Mouse (Mus musculus) kidney, postnatal 25 days (tissue): Measurements from ENCODE around the gene Cflar.

ENCODE experiments used
- DNase-seq, 2 experiments: peaks; one replicate each; pipeline ENCODE4 v3.0.0; 2021; ENCODE audit warnings: mixed read lengths in 2 of 2

The Cflar gene

DNA sequence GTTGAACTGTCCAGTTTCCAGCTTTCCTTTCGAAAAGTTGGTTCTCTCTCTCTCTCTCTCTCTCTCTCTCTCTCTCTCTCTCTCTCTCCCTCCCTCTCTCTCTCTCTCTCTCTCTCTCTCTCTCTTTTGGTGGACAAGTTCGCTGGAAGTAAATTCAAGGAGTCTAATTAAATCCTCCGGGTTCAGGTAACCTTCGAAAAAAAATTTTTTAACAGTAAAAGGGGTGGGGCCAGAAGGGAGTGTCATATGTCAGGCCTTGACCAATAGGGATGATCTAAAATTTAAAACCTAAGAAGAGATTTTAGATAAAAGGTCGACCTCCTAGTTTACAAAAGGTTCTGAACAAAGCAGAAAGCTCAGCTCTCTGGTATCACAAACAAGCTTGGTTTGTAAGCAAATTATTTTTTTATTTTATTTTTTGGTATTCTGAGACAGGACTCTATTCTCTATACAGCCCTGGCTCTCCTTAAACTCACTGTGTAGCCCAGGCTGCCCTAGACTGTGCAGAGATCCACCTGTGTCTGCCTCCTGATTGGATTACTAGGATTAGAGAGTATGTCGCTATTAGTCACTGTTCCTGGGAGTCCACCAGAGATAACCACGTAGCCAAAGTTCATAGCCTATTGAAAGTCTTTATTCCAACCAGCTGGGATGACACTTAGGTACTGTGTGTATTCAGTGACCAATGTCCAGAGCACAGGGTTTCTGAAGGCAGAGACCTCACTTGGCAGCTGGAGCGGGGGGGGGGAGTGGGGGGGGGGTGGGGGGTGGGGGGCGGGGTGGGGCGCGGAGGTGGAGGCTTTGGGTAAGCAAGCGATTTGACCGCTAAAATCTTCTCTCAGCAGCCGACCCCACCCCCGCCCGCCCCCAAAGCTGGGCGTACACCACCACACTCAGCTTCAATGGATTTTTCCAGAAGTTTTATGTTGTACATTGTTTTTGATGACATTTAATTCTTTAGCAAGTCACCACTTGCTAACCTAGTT is 1.1 kb downstream of the Cflar start:
- peak; percentile 65 to 70 for DNase-seq

DNA sequence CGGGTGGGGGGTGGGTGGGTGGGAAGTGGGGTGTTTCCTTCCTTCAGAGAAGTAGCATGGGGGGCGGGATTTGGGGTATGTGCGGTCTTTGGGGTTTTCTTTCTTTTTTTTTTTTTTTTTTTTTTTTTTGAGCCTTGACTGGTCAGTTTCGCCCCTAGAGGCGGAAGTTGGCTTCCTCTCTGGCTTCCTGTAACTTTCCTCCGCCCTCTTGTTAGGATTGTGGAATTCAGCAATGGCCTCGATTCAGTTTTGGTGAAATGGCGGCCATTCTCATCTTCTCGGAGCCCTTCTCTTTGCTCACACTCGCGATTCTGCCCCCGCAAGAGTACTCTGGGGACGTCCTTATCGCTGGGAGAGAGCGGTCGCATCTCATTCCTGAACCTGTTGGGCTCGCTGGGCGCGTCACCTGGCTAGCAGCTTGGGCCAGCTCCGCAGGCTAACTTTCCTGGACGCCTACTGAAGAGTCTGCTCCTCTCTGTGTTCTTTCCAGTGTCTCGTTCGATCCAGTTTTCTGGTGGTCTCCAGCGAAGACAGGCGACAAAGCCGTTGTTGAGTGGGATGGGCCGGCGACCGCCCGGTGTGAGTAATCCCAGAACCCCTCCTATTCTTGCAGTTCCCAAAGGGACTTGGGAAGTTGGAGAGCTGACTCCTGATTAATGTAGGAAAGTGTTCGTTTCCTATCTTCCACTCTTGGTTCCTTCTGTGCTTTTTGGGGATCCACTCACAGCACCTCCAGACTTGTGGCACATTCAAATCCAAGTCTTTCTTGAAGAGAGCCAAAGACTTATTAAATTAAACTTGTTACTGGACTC is 2.0 kb downstream of the Cflar start:
- DNase-seq, result peak; percentile 82 to 88

DNA sequence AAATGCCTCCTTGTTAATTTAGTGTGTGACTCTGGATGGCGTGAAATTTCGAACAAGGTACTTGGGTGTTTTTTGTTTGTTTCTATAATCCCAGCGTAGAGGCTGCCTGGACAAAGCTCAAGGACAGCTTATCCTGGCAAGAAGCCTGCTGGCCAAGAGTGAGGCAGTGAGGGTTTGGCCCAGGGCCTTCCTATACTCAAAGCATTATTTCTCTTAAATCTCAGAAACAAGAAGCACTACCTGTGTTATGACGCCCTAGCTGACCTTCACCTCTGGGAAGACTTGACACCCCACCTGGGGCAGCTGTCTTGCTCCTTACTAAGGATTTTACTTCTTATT is 2.6 kb downstream of the Cflar start:
- peak; percentile 85 to 88 for DNase-seq

DNA sequence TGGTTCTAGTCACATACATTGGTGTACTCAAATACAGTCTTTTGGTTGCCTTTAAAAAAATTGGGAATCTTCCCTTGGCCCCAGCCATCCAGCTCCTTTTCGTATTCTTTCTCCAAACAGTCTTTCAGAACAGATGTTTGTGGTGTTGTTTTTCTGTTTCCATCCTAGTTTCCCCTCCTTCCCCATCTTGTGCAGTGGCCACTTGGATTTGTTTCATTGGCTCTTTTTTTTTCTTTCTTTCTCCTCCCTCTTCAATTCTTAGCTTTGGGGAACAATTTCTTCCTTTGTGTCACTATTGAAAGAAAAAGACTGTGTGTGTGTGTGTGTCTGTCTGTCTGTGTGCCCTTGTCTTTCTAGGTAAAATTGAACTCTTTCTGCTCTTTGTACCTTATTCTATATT is 3.1 kb downstream of the Cflar start:
- no peak for DNase-seq

DNA sequence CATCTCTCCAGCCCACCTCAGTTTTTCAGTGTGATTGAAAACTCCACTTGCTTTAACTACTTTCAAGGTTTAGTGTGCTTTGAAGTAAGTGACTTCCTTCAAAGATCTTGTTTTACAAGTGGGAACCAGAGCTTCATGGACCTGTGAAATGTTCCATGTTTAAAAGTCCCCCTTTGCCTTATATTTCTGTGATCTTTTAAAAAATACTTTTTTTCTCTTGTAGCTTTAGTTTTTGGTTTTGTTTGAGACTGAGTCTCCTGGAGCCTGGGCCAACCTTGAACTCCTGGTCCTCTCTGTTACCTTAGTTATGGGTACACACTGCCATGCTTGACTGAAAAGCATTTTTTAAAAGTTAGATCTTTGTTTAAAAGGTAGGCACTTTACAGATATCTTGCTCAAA is 4.2 kb downstream of the Cflar start:
- DNase-seq, result no peak

DNA sequence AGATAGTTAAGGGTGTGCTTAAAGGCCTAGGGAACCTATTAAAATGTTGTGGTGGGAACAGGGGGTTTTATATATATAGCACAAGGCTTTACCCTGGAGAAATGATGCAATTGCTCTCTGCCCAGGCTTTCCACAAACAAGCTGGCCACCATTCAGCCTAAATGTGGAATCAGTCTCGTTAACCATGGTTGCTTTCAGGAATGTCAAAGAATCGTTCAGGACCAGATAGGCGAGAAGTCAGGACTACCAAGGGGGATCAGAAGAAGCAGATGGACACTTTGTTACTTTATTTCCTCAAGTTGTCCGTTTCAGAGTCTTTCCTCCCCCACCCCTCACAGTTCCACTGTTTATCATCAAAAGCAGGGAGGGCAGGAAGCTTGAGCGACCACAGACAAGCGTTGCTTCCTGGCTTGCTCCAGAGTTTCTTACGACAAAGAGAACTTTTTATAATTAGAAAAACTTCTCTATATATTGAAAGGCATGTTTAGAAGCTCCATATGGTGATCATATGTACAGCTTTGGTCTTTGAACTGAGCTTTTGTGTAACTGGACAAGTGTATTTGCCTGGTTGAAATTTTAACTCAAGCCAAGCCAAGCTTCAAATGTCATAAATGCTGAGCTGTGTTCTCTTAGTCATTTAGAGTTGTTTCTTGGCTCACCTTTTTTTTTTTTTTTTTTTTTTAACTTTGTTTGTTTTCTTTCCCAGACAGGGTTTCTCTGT is 5.0 kb downstream of the Cflar start:
- no peak for DNase-seq

DNA sequence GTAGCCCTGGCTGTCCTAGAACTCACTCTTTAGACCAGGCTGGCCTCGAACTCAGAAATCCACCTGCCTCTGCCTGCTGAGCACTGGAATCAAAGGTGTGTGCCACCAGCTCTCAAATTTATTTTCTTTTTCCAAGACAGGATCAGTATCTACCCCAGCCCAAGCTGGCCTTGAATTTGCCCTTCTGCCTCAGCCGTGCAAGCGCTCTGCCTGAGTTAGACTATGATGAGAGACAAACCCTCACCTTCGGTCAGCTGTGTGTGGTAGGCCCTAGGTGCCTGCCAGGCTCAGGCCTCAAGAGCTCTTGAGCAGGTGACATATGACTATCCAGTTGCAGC is 5.5 kb downstream of the Cflar start:
- DNase-seq, result no peak

DNA sequence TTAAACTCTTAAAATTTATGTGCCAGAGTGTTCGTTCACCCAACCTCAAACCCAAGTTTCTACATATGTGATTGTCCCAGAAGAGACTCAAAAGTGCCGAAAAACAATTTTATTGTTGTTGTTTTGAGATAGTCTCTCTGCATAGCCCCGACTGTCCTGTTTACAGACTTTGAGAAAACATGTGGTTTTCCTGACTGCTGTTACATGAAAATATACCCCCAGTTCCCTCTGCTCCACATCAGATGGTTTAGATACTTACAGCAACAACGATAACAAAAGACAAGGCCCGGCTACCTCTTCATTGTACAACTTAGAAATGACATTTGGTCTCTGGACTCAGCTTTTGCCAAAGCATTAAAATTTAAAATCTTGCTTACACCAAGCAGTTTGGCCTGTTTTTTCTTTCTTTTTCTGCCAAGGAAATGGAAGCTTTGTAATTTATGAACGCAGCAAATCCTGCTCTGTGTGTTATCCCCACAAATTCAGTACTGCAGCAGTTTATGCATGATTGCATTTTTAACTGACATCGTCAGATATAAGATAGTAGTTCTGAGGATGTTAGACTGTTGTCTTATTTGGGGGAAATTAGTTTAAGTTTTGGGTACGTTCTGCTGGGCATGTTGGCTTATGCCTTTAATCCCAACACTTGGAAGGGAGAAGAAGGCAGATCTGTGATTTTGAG is 6.4 kb downstream of the Cflar start:
- no peak for DNase-seq

DNA sequence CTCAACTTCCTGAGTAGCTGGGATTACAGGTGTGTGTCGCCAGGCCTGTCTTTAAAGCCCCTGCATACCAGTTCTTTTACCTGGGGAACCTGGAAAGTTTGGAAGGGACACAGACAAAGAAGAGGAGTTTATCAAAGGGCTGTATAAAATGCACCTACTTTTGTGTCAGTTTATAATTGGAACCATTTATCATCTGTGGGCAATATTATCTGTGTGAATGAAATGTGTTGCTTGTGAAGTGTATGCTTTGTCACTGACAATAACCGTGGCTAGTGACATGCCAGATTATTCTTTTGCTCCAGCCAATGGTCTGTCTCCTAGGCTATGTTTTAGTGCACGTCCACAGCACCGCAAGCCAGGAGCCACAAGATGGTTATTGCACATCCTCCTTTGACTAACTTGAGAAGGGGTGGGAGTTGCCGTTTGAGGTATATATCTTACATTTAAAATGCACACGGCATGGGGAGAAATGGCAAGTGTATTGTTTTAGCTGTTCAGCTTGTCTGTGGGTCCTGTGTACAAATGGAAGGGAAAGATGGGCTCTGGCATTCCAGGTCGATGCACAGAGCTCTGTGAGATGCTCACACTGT is 8.1 kb downstream of the Cflar start:
- DNase-seq, result no peak

DNA sequence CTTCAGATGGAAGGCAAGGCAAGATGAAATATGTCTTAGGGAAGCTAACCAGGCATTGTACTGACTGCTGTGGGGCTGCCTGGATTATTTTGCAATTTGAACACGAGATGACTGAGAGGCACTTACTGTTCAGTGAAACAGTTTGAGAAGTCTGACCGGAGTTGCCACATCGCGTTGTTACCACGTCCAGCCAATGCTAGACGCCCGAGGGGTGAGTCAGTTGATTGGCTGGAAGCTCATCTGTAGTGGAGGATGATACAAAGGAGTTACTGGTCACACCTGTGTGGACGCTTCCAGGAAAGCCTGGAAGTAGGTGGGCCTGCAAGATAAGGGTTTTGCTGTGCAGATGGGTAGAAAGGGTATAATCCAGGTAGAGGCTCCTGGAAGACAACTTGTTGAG is 8.8 kb downstream of the Cflar start:
- DNase-seq, result no peak

DNA sequence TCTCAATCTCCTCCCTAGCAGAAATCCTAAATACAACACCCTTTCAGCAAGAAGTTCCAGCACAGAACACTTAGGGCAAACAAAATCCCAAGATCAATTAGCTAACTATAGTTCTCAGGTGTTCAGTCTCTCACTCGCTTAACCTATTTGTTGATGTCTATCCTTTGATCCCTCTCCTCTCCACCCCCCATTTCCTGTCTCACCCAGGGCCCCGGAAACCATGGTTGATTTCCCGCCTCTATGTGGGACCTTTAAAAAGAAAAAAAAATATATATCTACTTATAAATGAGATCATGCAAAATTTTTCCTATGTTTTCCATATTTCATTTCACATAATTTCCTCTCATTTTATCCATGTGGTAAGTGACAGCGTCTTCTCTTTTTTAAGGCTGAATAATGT is 9.7 kb downstream of the Cflar start:
- DNase-seq, result no peak

DNA sequence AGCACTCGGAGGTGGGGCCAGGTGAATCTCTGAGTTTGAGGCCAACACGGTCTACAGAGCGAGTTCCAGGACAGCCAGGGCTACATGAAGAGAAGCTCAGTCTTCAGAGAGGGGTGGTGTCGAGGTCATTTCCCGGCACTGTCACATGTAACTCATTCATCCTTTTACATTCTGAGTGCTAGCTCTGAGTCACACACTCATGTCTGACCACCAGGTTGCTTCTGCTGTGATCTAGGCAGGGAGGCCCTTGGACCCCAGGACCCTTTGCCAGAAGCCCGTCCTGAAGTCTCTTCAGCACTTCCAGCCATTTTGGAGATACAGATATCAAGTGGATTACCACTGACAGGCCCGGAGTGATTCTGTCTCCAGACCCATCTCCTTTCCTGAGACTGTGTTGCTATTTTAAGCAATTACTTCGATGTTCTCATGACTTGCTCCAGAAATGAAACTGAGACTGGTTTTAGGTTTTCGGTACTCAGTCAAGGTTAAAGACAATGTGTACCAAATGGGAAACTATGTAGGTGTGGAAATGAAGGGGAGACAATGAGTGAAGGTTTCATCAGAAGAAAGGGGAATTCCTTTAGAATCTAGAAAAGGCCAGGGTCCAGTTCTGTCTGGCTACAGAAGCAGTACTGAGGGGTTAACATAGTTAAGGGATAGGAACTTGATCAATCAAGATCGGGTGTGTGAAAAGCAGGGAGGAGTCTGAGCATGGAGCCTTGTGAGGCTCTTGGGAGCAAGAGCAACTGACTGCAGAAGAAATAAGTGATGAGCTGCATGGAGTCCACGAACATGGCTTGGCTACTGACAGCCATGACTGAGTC is 11.0 kb downstream of the Cflar start:
- DNase-seq, result peak in 1 of 2 experiments; percentile 37

DNA sequence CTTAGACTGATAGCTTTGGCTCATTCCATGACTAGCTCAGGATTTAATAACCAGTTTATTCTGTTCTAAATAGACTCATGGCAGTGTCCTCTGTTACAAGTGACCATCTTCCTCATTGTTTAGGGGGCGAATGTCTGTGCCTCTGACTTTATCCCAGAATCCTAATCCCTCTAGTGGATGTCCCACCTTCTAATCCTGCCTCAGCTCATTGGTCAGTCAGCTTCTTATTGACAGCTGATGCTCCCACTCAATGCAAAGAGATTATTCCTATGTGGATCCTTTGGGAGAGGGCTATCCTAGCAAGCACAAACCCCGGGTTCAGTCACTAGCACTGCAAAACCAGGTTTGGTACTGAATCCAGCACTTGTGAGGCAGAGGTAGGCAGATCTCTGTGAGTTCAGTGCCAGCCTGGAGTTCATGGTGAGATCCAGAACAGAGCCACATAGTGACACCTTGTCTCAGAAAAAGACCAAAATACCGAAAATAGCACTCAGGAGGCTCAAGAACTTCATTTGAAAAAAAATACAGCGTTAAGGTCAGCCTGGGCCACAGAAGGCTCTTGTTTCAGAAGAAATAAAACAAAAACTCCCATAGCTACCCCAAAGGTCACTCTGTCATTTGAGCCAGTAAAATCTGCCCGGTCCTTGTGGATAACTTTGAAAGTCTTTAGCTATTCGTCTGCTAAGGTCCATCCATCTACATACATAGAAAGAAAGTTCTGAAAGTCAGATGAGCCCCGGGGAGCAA is 11.9 kb downstream of the Cflar start:
- DNase-seq, result no peak

DNA sequence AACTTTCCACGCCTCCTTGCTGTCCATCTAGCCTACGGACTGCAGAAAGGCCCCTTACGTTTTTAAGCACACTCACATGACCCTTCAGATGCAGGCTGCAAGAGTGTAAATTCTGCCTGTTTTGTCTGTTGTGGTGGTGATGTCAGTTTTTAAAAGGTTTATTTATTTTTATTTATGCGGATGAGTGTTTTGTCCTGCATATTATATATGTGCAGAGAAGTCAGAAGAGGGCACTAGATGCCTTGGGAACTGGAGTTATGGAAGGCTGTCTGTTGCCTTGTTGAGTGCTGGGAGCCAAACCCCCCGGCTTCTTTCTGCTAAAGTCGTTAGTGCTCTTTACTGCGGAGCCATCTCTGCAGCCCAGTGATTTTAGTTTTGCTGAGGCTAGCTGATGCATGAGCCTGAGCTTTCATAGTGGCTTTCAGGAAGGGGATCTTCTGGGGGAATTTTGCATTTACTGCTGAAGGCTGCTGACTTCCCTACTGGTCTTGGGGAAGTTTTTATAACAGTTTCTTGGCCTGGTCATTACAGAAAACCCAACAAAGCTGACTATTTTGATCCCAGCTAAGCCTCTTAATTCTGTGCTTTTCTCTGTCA is 12.6 kb downstream of the Cflar start:
- DNase-seq, result peak in 1 of 2 experiments; percentile 48

DNA sequence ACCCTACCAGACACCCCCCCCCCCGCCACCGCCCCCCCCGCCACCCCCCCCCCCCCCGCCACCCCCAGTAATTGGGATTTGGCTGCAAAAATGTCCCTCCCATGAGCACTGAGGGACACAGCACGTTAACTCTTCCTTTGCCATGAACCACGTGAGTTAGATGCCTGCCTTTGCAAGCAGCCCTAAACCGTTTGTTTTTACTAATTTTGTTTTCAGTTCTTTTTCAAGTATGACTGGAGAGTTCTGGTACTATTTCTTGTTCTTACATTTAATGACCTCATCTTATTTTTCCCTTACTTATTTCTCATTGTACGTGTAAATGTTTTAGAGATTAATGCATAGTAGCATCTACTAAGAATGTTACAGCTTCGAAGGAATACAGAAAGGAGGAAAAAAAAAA is 13.2 kb downstream of the Cflar start:
- DNase-seq, result no peak

DNA sequence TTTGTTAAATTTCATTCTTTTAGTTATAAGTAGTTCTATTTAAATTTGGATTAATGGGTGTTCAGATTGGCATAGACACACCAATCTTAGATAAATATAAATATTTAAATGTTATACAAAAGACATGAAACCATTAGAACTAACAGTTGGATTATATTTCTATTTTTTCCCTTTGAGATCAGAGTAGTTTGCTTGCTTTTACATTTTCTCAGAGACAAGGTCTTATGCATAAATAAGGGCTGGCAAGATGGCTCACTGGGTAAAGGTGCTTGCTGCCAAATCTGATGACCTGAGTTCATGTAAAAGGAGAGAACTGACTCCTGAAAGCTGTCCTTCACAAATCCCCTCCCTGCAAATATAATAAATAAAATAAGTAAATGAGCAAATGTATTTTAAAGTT is 13.8 kb downstream of the Cflar start:
- DNase-seq, result no peak

DNA sequence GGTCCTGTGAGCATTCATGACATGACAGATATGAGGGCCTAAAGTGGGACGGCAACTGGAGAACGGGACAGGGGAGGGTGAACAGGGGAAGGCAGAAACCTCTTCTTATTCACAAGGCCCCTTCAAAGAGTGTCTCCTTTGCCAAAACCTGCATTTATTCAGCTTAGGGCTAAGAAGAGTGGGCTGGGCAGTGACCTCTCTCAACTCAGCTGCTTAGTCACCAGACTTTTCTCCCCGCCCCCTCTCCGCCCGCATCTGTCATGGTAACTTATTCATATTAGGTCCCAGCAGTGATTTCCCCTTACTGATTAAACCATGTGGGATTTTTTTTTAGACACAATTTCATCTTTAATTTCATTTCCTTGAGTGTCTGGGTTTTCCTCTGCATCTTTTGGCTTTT is 14.5 kb downstream of the Cflar start:
- DNase-seq, result peak; percentile 85 to 88

DNA sequence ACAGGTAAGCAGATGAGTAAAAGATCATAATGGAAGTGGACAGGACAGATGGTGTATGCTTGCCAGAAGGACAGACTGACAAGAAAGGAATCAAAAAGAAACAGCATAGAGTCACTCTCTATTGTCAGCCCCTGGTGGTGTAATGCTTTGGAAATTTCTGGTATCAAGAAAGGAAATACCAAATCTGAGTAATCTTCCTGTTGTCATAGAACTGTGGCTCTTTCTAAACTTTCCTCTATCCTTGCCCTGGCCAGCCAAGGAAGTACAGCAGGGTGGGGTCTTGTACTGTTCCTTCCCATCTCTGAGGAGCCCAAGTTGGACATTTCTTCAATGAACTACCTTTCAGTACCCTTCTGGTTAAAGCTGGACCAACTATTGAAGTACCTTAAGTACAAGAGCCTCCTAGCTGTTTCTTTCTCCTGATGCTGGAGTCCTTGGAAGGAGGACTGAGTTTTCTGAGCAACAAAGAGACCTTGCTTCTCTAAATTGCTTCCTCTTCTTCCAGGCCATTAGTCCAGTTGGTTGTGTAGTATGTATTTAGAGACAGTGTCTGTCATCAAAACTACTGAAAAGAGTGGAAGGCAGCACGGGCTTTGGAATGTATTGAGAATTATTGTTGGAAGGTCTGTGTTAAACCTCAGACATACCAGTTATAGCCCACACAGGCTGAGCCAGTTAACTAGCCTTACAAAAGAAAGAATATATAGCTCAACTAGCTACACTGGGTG is 15.9 kb downstream of the Cflar start:
- peak; percentile 48 to 71 for DNase-seq

DNA sequence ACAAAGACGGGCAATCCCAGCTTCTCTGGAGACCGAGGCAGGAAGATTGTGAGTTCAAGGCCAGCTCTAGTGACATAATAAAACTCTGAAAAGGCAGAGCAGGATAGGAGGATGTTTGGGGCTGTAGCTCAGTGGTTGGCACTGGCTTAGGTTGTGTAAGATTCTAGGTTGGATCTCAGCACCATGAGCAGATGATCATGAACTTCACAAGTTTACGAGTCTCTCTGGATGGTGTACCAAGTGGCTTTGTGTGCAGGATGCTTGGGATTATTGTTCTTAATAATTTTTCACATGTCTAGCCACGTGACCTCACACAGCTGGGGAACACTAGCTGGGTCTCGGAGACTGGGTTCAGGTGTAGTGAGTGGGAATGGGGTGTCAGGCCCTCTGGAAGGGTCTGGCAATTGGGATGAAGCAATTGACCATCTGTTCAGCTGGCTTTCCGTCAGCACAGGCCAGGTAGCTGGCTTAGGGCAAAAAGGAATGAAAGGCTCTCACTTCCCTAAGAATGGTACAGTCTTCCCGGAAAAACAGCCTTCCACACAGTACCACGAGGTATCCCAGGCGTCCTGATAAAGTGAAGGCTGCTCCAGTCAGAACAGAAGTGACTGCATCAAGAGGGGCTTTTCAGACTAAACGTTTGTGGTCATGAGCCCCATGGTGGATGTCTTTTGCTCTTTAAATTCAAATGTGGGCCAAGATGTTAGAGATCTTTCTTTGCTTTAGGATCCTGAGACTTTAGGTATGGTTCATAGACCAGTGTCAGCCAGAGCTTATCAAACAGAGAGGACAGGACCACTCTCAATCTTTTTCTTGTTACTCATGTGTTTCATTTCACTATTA is 16.7 kb downstream of the Cflar start:
- DNase-seq, result no peak
